Mouse (Mus musculus) forebrain, embryonic 14.5 days (tissue): ENCODE measurements around the gene Sema4d. TPM values are rescaled to one million over a fixed set of nuclear protein-coding genes. Genes with fewer than 3 reads are reported as not detected.

Experiments
- ATAC-seq: fragments of 200-750 bp; cut with Nextera tagmentation; 2 replicates; pipeline ENCODE4 v1.8.0; 2017; ENCODE audit warnings: mild to moderate bottlenecking, moderate library complexity
- DNase-seq: peaks from one replicate; pipeline ENCODE4 v3.0.0-alpha.2; 2015; ENCODE audit warnings: low spot score
- H3K27ac ChIP-seq: fragments of 300-500 bp; sonication (generic); 2 replicates; pipeline ENCODE4 v1.5.1; 2014; ENCODE audit warnings: low read depth, mild to moderate bottlenecking, control low read depth, low read length, moderate library complexity
- H3K27me3 ChIP-seq: fragments of 300-500 bp; sonication (generic); replicated peaks from 2 replicates; pipeline ENCODE4 v1.6.1; 2014; ENCODE audit warnings: low read length, control low read depth, mixed read lengths; ENCODE audit not compliant: control insufficient read depth, insufficient read depth
- H3K36me3 ChIP-seq: fragments of 300-500 bp; sonication (generic); 2 replicates; pipeline ENCODE4 v1.6.1; 2014; ENCODE audit warnings: low read length, control low read depth; ENCODE audit not compliant: control insufficient read depth, insufficient read depth
- H3K4me1 ChIP-seq: fragments of 300-500 bp; sonication (generic); 2 replicates; pipeline ENCODE4 v1.6.1; 2014; ENCODE audit warnings: antibody characterized with exemption, low read length, control low read depth; ENCODE audit not compliant: control insufficient read depth, insufficient read depth
- H3K4me2 ChIP-seq: fragments of 300-500 bp; sonication (generic); 2 replicates; pipeline ENCODE4 v1.6.1; 2014; ENCODE audit warnings: mild to moderate bottlenecking, control low read depth, low read length
- H3K4me3 ChIP-seq: fragments of 300-500 bp; sonication (generic); 2 replicates; pipeline ENCODE4 v1.5.1; 2014; ENCODE audit warnings: low read depth, low read length, control low read depth
- H3K9ac ChIP-seq: fragments of 300-500 bp; sonication (generic); 2 replicates; pipeline ENCODE4 v1.6.1; 2014; ENCODE audit warnings: mild to moderate bottlenecking, low read length, control low read depth, moderate library complexity
- H3K9me3 ChIP-seq: fragments of 300-500 bp; sonication (generic); replicated peaks from 2 replicates; pipeline ENCODE4 v1.6.1; 2016; ENCODE audit warnings: low read length, control low read depth, mixed read lengths; ENCODE audit not compliant: control insufficient read depth
- WGBS: fragments of 180-500 bp; shearing (Covaris S2); extraction: QIAGEN DNeasy Blood & Tissue Kit; methylation state at CpG from one replicate; pipeline ENCODE4 v1.1.7; 2014; 5-methylcytosine and 5-hydroxymethylcytosine counted together
- polyA plus RNA-seq: library from polyadenylated mRNA; unstranded; fragments of >200 nt; fragmentation: Nextera tagmentation; extraction: Ambion mirVana; gene quantifications from 2 replicates; pipeline ENCODE4 v1.2.1, GENCODE M21; 2014

Sema4d gene
- polyA plus RNA-seq, 1 experiment from 2014 or later: 12.7 TPM

GRCm38 (mm10) chr13:51697897-51698296 lies 95.7 kb downstream of the Sema4d start:
- Histone ChIP-seq H3K27ac (no peak overlapping the region), H3K36me3 (peaks cover 18% of the 10 kb centered on the region), H3K9me3 (no peaks in the 10 kb centered on the region), H3K9ac (no peak overlapping the region), H3K4me2 (no peak overlapping the region), H3K27me3 (no peaks in the 10 kb centered on the region), H3K4me3 (no peak overlapping the region), H3K4me1 (no peaks in the 10 kb centered on the region)
- ATAC-seq: no peak
- no peak for DNase-seq
- 72% methylated on average over 4 of the region's 4 CpGs for WGBS

- H3K36me3 ChIP-seq: peaks cover 17% of the 10 kb centered on the region
- H3K4me1 ChIP-seq: no peaks in the 10 kb centered on the region
- H3K27me3 ChIP-seq: no peaks in the 10 kb centered on the region
- no peak for ATAC-seq
- no peak overlapping the region for H3K4me2 ChIP-seq
- no peak overlapping the region for H3K4me3 ChIP-seq
- 81% methylated on average over 6 of the region's 6 CpGs for WGBS
- H3K9me3 ChIP-seq: no peaks in the 10 kb centered on the region
- no peak overlapping the region for H3K9ac ChIP-seq
- no peak for DNase-seq
- no peak overlapping the region for H3K27ac ChIP-seq
Observed at GRCm38 (mm10) chr13:51697455-51697854, 96.1 kb downstream of the Sema4d start.

GRCm38 (mm10) chr13:51696481-51696880 lies 97.1 kb downstream of the Sema4d start:
- H3K4me1 ChIP-seq: no peaks in the 10 kb centered on the region
- no peaks in the 10 kb centered on the region for H3K27me3 ChIP-seq
- H3K27ac ChIP-seq: no peak overlapping the region
- no peak overlapping the region for H3K4me3 ChIP-seq
- ATAC-seq: no peak
- no peak for DNase-seq
- H3K36me3 ChIP-seq: peaks cover 13% of the 10 kb centered on the region
- no peaks in the 10 kb centered on the region for H3K9me3 ChIP-seq
- H3K9ac ChIP-seq: no peak overlapping the region
- H3K4me2 ChIP-seq: no peak overlapping the region

GRCm38 (mm10) chr13:51688688-51689087 lies 104.9 kb downstream of the Sema4d start:
- no peaks in the 10 kb centered on the region for H3K9me3 ChIP-seq
- H3K4me2 ChIP-seq: no peak overlapping the region
- no peaks in the 10 kb centered on the region for H3K27me3 ChIP-seq
- WGBS: 69% methylated on average over 3 of the region's 3 CpGs
- no peak for ATAC-seq
- no peak overlapping the region for H3K27ac ChIP-seq
- no peak overlapping the region for H3K4me3 ChIP-seq
- H3K9ac ChIP-seq: no peak overlapping the region
- no peaks in the 10 kb centered on the region for H3K4me1 ChIP-seq
- H3K36me3 ChIP-seq: peaks cover 50% of the 10 kb centered on the region
- no peak for DNase-seq

- no peaks in the 10 kb centered on the region for H3K27me3 ChIP-seq
- no peak overlapping the region for H3K9ac ChIP-seq
- 94% methylated on average over 5 of the region's 5 CpGs for WGBS
- H3K36me3 ChIP-seq: peaks cover 66% of the 10 kb centered on the region
- H3K4me1 ChIP-seq: no peaks in the 10 kb centered on the region
- no peaks in the 10 kb centered on the region for H3K9me3 ChIP-seq
- no peak overlapping the region for H3K4me2 ChIP-seq
- H3K27ac ChIP-seq: no peak overlapping the region
- DNase-seq: no peak
- no peak for ATAC-seq
- H3K4me3 ChIP-seq: no peak overlapping the region
Observed at GRCm38 (mm10) chr13:51686966-51687365, 106.6 kb downstream of the Sema4d start.

- Histone ChIP-seq H3K9ac (no peak overlapping the region), H3K4me1 (no peaks in the 10 kb centered on the region), H3K36me3 (peaks cover 79% of the 10 kb centered on the region), H3K4me2 (no peak overlapping the region), H3K4me3 (no peak overlapping the region), H3K27ac (no peak overlapping the region), H3K9me3 (no peaks in the 10 kb centered on the region), H3K27me3 (no peaks in the 10 kb centered on the region)
- no peak for DNase-seq
- 91% methylated on average over 7 of the region's 7 CpGs for WGBS
- ATAC-seq: no peak
Observed at GRCm38 (mm10) chr13:51685290-51685966, 108.1 kb downstream of the Sema4d start.

GRCm38 (mm10) chr13:51681634-51682033 lies 111.9 kb downstream of the Sema4d start:
- Histone ChIP-seq H3K27me3 (no peaks in the 10 kb centered on the region), H3K9me3 (no peaks in the 10 kb centered on the region), H3K4me1 (no peaks in the 10 kb centered on the region), H3K4me3 (no peak overlapping the region), H3K36me3 (peaks cover 94% of the 10 kb centered on the region), H3K9ac (no peak overlapping the region), H3K4me2 (no peak overlapping the region), H3K27ac (no peak overlapping the region)
- 93% methylated on average over 8 of the region's 8 CpGs for WGBS
- no peak for ATAC-seq
- no peak for DNase-seq

- Histone ChIP-seq H3K4me2 (no peak overlapping the region), H3K4me1 (no peaks in the 10 kb centered on the region), H3K27ac (no peak overlapping the region), H3K9me3 (no peaks in the 10 kb centered on the region), H3K9ac (no peak overlapping the region), H3K4me3 (no peak overlapping the region), H3K27me3 (no peaks in the 10 kb centered on the region), H3K36me3 (peaks cover 95% of the 10 kb centered on the region)
- DNase-seq (no peak), ATAC-seq (no peak)
- whole genome bisulfite sequencing: 94% methylated on average over 5 of the region's 5 CpGs
Observed at GRCm38 (mm10) chr13:51681076-51681475, 112.5 kb downstream of the Sema4d start.

GRCm38 (mm10) chr13:51679332-51679731 lies 114.2 kb downstream of the Sema4d start:
- DNase-seq (no peak), ATAC-seq (no peak)
- no peak overlapping the region for H3K4me2 ChIP-seq
- no peaks in the 10 kb centered on the region for H3K27me3 ChIP-seq
- peaks cover 94% of the 10 kb centered on the region for H3K36me3 ChIP-seq
- H3K27ac ChIP-seq: no peak overlapping the region
- 82% methylated on average over 4 of the region's 4 CpGs for WGBS
- H3K9me3 ChIP-seq: no peaks in the 10 kb centered on the region
- H3K9ac ChIP-seq: no peak overlapping the region
- no peaks in the 10 kb centered on the region for H3K4me1 ChIP-seq
- H3K4me3 ChIP-seq: no peak overlapping the region
